Mouse (Mus musculus): ENCODE measurements at regions not wholly inside any gene's neighbourhood (a gene's known extent, or its start where the extent isn't known, plus 50 kb on each side); places are given as distances from the start of the nearest gene placed in this dataset.
"Not testable (repeated sequence)": the region's sequence is repeated elsewhere in the genome, so short reads cannot be mapped to it uniquely, and the experiment has no call there.

DNA sequence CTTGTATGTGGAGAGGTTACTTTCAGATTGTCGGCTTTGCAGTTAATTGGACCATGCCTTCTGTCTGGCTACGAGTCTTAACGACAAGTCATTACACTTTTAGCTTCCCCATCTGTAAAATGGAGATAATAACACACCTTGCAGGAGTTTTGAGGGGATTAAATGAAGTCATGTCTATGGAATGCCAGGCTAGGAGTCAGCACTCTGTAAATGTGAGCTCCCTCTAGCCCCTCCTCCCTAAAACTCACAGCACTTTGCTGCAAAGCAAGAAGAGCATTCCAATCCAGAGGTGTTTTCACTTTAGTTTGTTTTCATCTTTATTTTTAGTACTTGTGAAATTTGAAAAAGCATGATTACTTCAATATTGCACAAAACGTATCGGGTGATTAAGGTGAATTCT lies 287.7 kb upstream of the Maf start:
- DNase-seq: no peak

DNA sequence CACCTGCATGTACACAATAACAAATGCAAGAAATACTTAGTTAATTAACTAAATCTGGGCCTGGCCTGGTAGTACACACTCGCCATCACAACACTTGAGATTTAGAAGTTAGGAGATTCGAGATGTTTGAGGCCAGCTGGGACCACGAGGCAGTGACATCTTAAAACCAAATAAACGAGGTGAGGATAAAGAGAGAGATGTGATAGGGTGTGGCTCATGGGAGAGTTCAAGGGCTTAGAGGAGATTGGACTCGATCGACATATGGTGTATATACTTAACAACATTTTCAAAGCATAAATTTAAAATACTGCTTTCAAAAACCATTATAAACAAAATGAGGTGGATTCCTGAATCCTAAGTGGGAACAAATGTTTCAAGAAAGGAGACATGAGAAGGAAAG lies 284.4 kb upstream of the Maf start:
- DNase-seq: no peak

DNA sequence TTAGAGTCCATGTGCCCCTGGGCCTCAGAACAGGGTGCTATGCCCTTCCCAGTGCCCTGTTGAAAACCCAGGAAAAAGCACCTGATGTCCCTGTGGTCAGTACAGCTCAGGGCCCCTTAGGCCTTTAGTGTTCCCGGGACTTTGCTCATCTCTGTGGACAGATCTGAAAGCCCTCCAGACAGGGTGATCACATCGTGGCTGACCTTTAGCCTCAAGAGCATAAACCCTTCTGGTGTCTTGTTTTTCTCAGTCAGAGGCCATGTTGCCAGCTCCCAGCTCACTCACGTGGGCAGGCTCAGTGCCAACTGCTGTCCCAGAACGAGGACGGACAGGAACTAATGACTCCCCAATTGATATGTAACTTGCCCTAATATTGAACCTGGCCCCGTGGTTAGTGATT lies 275.8 kb upstream of the Maf start:
- DNase-seq: no peak

DNA sequence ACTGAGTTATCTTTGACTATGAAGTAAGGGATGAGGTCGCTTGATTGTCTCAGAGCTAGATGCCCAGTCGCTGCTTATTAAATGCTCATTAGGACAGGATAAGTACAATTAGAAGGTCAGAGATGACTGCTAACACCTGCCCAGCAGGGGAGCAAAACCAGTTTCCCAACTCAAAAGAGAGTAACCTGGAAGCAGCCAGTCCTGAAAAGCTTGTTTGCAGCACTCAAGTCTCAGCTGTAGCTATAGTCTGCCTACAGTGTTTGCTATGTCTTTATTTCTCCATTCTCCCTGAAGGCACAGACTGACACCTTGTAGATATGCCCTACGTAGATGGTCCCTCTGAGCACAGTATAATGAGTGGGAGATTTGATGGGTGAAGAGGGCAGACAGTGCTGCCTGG lies 274.7 kb upstream of the Maf start:
- no peak for DNase-seq

DNA sequence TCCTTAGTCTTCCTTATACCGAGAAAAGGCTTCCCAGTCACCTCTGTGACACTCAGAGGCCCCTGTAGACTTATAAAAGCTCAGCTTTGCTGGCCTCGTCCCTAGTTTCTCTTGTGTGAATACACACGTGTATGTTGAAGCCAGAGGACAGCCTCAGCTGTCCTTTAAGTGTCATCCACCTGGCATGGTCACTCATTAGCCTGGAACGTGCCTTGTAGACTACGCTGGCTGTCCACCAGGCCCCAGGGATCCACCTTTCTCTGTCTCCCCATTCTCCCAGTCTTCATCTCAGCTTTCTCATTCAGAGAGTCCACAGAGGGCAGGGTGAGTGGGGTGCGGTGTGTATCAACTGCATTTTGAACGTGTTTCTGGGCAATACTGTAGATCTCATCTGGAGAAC lies 273.8 kb upstream of the Maf start:
- DNase-seq: no peak

DNA sequence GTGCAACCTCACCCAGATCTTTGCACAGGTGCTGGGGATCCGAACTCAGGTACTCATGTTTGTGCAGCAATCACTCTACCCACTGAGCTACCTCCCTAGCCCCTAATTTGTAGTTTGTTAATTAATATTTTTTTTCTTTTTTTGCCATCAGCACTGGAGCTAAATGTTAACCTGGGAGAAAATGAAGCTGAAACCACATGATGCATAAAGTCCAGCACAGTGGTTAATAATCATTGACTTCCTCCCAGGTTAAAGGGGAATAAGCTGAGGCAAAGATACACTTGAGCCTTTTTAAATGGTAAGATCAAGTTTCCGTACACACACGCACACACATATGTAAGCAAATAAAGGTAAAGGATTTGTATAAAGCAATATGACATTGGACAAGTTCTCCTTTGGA lies 273.0 kb upstream of the Maf start:
- no peak for DNase-seq

DNA sequence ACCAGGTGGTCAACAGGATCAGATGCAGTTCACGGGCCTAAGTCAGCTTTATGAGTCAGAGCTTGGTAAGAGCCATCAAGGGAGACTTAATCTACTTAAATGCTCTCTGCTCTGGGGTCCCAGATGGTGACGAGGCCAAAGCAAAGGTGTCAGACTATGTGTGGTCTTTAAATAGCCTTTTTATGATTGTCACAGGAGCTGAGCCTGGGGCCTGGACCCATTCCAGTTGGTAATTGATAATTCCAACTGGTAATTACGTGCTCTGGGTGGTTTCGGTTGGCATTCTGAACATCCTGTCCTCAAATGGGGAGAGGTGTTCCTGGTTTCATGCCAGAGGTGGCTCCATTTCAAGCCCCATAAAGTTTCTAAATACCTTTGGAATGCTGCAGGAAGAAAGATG lies 269.6 kb upstream of the Maf start:
- DNase-seq: no peak

DNA sequence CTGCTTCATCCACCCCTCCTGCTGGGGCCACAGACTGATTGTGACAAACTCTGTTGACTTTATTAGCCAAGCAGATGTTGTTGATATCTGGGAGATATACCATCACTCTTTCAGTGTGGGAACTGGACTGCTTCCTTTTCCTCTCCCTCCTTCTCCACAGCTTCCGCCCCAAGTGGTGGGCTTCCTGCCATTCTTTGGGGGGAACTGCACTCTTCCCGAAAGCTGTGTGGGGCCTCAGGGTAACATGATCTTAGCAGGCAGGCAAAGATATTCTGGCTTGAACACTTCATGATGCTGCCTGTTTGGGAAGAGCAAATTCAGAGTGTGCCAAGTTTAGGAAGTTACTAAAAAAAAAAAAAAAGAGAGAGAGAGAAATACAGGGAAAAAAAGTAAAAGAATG lies 267.1 kb upstream of the Maf start:
- DNase-seq: no peak

DNA sequence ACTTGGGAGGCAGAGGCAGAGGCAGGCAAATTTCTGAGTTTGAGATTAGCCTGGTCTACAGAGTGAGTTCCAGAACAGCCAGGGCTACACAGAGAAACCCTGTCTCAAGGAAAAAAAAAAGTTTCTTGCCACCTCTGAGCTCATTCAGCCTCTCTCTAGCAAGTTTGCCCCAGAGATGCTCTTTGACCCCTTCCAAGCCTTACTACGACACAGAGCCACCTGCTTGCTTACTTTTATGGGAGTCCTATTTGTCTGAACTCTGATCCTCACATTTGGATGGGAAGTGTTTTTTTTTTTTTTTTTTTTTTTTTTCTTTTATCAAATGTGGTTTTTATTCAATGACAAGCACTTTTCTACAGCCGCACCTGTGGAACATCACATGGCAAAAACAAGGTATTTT lies 263.8 kb upstream of the Maf start:
- not testable (repeated sequence) for DNase-seq

DNA sequence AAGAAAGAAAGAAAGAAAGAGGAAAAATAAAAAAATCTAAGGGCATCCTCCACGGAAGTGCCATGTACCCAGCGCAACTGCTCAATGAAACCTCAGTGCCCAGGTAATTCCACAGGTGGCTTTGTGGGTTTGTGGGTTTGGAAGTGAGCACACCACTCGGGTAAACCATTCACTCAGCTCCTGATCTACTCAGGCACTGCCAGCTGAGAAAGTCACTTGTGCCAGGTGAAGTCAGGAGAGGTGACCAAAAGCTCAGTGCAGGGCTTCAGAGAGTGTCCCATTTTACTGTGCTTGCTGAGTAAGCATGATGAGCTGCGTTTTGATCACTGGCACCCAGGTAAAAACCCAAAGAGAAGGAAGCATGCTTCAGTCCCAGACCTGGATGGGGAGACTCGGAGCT lies 260.5 kb upstream of the Maf start:
- DNase-seq: no peak

DNA sequence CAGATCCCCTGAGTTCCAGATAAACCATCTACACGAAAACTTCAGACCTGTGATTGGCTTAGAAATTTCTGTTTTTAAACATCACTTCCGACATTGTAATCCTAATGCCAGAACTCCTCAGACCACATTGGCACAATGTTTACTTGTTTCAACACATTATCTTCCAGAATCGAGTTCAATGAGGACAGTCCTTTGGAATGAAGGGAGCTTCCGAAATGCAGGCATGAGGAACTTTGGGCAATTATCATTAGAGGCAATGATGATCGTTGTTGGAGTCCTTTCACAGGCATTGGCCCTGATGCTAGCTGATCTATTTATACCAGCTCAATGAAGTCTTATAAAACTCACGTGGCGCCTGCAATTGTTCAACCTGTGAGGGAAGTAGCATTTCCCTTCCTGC lies 258.4 kb upstream of the Maf start:
- no peak for DNase-seq

DNA sequence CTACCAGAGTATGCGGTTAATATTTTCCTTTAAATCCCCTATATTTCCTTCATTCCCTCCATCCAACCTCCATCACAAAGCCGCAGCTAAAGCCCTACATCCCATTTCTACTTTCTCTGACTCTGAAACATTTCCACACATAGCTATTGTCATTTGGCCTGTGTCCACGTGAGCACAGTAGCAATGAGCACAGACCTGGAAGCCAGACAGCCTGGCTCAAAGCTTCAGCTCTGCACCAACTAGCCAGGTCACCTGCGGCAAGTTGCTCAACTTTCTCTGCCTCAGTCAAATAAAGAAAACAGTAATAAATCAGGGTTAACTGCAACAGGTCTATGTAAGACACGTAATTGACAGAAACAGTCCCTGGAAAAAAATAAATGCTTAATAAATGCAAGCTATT lies 247.8 kb upstream of the Maf start:
- peak; percentile 51 for DNase-seq

DNA sequence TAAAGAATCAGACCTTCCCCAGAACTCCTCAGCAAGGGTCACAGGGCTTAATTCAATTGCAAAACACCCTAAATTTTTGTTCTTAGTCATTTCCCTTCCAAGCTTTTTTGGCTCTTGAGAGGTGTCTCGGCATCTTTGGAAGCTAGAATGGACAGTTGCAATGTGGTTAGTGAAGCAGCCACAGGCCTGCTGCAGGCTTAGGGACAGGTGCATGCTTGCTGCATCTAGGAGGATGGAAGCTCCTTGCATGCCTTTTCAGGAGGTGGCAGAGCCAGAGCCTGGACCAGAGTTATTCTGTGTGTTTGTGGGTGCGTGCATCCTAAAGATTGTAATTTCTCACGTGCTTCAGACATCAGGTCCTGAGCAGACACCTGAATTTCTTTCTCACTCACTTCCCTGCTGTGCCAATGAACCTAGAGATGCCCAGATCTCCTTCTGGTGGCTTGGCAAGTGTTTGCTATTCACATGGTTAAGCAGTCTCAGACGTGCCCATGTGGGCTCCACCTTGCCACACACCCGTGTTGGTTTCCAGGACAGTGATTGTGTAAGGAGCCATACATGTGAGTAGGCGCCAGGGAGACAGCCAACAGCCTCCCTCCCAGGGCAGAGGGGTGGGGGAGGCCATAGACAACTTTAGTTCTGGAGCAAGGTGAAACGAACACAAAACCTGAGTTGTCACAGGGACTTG lies 246.3 kb upstream of the Maf start:
- DNase-seq: peak; percentile 65

DNA sequence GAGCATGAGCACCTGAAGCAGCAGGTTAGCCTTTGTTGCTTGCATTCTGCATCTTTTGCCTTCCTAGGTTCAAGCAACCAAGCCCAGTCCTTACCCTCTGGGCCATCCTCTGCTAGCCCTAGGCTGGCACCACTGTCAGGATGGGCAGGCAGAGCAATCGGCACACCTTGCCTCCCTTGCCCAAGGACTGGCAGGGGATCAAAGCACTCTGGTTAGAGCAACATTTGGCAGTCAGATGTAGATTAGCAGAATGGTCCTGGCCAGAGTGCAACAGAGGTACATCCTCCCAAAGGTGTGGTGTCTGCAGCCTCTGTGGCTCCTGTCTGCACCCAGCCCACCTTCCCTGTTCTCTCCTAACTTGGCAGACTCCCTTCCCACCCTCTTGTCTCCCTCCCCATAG lies 244.9 kb upstream of the Maf start:
- DNase-seq: peak; percentile 16

DNA sequence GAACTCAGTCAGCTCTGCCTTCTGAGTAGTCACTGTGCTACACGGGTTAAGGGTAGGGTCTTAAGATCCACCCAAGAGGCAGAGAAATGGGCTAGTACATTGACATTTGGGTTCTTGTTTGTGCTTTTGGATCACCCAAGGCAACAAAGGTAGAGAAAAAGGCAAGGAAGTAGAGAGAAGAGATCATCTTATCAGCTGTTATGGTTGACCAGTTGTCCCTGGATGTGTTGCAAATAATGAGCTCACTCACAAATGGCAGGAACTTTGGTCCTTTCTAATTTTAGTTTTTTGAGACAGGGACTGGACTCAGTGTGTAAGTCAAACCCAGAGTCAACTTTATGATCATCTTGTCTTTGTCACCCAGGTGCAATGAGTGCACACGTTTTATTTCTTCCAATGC lies 241.3 kb upstream of the Maf start:
- no peak for DNase-seq

DNA sequence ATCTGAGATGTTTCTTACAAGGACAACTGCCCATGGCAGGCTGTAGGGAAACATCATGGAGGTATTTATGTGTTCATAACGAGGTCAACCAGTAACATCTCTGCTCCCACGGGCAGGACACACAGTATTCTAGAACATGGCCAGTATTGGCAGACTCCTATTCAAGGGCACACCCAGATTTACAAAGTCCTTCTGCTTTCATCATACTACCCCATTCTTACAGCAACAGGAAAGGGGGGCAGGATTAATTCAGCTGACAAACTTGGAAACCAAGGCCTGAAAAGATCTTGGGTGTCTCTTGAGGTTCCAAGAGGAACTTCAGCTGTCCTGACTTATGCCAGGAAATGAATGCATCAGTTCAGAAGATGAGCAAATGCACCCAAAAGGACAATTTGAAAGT lies 240.4 kb upstream of the Maf start:
- no peak for DNase-seq

DNA sequence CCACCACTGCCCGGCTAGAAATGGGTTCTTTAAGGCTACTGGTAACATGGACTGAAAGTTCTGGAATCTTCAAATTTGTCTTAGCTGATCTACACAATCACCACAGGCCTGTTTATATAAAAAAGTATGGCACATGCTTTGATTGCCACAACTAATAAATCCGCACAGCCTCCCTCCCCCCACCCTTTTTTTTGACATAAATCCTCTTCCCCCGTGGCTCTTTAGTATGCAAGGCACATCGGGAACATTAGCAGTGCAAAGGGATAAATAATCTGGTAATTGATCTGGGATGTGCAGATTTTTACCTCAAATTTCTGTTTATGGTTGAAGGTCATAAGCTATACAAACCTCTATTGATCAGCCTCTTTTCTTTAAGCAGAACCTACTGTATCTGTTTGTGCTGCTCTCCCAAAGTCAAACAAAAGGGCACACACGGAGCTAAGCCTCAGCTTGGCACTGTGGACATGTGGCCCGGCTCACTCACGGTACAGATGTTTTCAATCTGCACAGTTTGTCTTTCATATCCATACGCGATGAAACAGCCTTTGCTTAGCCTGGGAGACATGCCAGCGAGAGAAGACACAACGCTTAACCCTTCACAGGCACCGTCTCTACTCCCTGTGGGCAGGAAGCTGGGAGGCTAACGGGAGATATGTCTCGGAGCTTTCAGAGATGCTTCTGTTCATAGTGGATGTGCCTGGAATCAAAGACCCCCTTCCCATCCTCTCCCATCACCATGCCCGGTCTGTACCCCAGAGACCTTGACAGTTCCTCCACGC lies 235.3 kb upstream of the Maf start:
- no peak for DNase-seq

DNA sequence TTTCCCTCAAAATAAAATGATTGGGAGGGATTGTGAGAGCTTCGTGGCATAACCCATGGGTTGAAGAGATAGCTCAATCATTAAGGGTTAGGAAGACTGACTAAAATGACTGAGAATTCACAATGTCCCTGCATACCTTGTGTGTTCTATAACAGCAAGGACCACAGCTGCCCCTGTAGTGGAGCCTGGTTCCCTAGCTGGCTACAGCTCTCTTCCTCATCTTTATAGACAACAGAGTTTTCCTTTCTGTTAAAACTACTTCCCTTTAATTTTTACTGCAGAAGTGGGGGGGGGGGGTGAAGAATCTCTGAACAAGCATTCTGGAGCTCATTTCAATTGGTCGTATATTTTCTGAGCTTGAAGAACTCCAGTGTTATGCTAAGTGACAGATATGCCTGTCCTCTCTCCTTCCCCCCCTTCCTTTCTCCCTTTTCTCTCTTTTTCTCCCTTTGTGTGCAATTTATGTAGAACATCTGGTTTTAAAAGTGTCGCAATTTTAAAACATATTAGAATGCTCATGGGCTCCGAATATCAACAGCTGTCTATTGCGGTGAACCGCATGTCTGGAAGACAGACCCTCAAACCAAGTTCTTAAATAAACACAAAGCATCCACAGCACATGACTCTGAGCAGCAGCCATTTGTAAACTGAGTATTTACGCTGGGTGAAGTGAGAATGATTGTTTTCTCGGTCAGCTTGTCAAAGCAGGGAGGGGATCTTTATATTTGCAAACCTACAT lies 222.0 kb upstream of the Maf start:
- no peak for DNase-seq

DNA sequence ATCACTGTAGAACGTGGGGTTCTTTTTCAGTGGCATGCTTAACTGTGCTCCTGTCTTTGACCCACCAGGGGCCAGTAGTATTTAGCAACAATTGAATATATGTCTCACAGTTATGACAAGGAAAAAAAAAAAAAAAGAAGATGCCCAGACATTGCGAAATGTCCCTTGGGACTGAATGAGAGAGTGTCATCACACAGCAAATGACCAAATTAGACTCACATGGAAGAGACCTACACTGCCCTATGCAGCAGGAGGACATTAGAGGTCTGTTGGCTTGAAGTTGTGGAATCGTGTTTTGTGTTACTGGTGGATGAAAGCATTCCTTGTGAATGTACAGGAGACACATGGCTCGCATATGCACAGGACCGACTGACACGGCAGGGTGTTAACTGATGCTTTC lies 214.3 kb upstream of the Maf start:
- DNase-seq: no peak

DNA sequence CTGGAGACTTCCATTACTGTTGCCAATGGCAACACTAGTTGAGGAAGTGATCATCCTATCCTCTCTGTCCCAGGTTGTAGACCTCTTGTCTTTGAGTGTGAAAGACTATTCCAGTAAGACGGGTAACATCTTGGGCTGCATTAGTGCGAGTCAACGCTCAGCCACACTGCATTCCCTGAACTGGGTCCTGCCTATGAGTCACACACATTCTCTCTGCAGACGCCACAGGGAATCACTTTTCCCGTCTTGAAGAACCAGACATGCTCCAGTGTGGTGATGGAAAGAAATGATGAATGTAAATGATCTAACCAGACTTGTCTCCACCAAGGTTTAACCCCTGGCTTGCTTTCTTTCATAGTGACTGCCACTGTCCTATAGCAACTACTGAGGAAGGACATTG lies 199.1 kb upstream of the Maf start:
- no peak for DNase-seq

DNA sequence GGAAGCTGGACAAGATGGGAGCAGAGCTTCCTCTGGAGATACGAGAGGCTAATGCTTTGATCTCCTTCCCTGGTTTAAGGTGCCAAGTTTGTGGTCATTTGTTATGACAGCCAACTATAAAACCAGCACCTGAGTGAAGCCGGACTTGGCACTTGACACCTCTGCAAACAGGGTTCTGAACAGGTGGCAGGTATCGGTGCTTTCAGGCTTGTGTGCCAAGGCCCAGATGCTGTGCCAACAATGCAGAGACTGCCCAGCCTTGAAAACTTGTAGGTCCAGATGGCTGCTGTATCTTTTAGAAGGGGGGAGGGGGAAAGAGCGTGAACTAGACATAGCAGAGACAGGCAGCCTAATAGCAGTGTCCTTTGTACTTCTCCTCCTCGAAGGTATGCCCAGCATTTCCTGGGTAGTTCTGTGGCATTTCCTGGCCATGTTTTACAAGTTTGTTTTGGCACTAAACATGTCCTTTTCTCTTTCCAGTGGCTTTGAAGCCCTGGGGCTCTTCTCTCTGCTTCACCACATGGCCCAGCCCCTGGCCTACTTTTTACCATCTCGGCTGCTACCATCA lies 196.3 kb upstream of the Maf start:
- peak; percentile 96 for DNase-seq

DNA sequence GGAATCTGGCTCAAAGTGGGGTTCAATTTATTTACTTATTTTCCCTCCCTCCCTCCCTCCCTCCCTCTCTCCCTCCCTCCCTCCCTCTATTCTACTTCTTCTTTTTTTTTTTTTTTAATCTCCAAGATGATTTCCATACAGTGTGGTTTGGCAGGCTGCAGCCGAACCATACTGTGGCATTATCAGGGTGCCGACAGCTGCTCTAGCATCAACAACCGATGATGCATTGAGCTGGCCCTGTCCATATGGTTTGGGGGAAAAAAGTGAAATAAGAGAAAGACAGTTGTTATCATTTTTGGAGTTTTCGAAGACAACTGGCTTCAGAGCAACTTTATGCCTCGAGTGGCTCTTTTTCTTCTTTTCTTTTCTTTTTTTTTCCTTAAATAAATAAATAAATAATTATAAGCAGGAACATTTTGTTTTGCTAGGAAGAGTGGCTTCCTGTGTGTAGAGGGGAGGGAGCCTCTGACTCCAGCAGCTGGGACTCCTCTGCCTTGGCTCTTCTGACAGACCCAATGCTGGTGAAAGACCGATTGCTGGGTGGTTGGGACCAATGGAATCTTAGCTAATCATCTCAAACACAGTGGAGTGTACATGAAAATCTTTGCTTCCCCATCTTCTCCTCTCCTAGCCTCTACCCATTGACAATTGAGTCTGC lies 190.1 kb upstream of the Maf start:
- no peak for DNase-seq

DNA sequence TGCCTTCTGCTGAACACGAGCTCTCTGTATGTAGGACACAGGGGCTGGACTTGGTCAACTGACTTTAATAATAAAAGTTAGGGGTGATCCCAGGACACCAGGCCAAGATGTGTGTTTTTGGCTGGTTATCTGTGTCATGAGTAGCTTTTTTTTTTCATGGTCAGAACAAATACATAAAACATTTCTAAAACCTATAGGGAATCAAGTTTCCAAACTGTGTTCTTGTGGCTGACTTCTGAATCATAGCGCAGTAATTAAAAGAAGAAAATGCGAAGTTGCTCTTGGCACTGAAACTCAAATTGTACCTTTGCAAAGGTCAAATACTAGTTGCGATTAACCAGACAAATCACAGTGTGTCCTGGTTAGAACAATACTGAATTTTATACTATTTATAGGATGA lies 189.5 kb upstream of the Maf start:
- no peak for DNase-seq

Data from cerebellum, adult 9-11 months (tissue).